Mouse (Mus musculus) stomach, postnatal 0 days (tissue): ENCODE measurements around the gene Wt1. TPM values are rescaled to one million over a fixed set of nuclear protein-coding genes. Genes with fewer than 3 reads are reported as not detected.

ENCODE experiments used
- ATAC-seq: fragments of 200-750 bp; cut with Nextera tagmentation; 2 replicates; pipeline ENCODE4 v1.8.0; 2017; ENCODE audit not compliant: low FRiP score, low TSS enrichment
- DNase-seq: peaks from one replicate; pipeline ENCODE4 v3.0.0-alpha.2; 2016; ENCODE audit warnings: low spot score
- H3K27ac ChIP-seq: fragments of 300-500 bp; sonication (generic); replicated peaks from 2 replicates; pipeline ENCODE4 v1.5.1; 2014; ENCODE audit warnings: mild to moderate bottlenecking, control low read depth
- H3K27me3 ChIP-seq: fragments of 300-500 bp; sonication (generic); 2 replicates; pipeline ENCODE4 v1.6.1; 2014; ENCODE audit warnings: low read length; ENCODE audit not compliant: control insufficient read depth, insufficient read depth
- H3K36me3 ChIP-seq: fragments of 300-500 bp; sonication (generic); 2 replicates; pipeline ENCODE4 v1.6.1; 2014; ENCODE audit warnings: low read length, mixed read lengths; ENCODE audit not compliant: control insufficient read depth, insufficient read depth
- H3K4me1 ChIP-seq: fragments of 300-500 bp; sonication (generic); replicated peaks from 2 replicates; pipeline ENCODE4 v1.6.1; 2014; ENCODE audit warnings: antibody characterized with exemption; ENCODE audit not compliant: control insufficient read depth, insufficient read depth
- H3K4me2 ChIP-seq: fragments of 300-500 bp; sonication (generic); replicated peaks from 2 replicates; pipeline ENCODE4 v1.6.1; 2014; ENCODE audit warnings: low read depth, mild to moderate bottlenecking, control low read depth, moderate library complexity
- H3K4me3 ChIP-seq: fragments of 300-500 bp; sonication (generic); 2 replicates; pipeline ENCODE4 v1.5.1; 2014; ENCODE audit warnings: low read depth, low read length, control low read depth
- H3K9ac ChIP-seq: fragments of 300-500 bp; sonication (generic); 2 replicates; pipeline ENCODE4 v1.6.1; 2014; ENCODE audit warnings: mild to moderate bottlenecking, low read length, control low read depth, mixed read lengths
- H3K9me3 ChIP-seq: fragments of 300-500 bp; sonication (generic); 2 replicates; pipeline ENCODE4 v1.6.1; 2016; ENCODE audit warnings: low read length; ENCODE audit not compliant: control insufficient read depth
- CTCF ChIP-seq: IDR thresholded peaks from 2 replicates; pipeline ENCODE4 v1.5.1; 2016; ENCODE audit warnings: antibody characterized with exemption, low read depth, mild to moderate bottlenecking, moderate library complexity
- EP300 ChIP-seq: optimal IDR thresholded peaks from 2 replicates; pipeline ENCODE3; 2016; ENCODE audit warnings: antibody characterized with exemption
- WGBS: fragments of 180-500 bp; shearing (Covaris S2); extraction: QIAGEN DNeasy Blood & Tissue Kit; methylation state at CpG from one replicate; pipeline ENCODE4 v1.1.7; 2014; 5-methylcytosine and 5-hydroxymethylcytosine counted together
- polyA plus RNA-seq: library from polyadenylated mRNA; unstranded; fragments of >200 nt; fragmentation: Nextera tagmentation; extraction: Ambion mirVana; gene quantifications from 2 replicates; pipeline ENCODE4 v1.2.1, GENCODE M21; 2015

Gene Wt1
- polyA plus RNA-seq, 1 experiment from 2014 or later, result 3.6 TPM

DNA sequence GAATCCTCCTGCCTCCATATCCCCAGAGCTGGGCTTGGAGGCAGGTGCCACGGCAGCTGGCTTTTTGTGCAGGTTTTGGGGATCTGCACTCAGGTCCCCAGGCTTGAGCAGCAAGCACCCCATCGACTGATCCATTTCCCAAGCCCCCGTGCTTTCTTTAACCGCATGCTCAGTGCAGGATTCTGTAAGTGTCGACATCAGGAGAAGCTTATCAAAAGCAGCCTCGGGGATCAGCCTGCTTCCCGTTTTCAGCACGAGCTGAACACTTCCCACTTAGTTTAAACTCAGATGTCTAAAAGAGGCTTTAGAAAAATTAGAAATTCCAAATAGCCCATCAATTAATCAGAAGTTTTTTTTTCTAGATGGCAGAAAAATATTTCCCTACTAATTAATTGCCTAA lies 93.3 kb downstream of the Wt1 start:
- H3K9me3 ChIP-seq, result no peaks in the 10 kb centered on the region
- WGBS, result 53% methylated on average over 8 of the region's 8 CpGs
- no peak for DNase-seq

DNA sequence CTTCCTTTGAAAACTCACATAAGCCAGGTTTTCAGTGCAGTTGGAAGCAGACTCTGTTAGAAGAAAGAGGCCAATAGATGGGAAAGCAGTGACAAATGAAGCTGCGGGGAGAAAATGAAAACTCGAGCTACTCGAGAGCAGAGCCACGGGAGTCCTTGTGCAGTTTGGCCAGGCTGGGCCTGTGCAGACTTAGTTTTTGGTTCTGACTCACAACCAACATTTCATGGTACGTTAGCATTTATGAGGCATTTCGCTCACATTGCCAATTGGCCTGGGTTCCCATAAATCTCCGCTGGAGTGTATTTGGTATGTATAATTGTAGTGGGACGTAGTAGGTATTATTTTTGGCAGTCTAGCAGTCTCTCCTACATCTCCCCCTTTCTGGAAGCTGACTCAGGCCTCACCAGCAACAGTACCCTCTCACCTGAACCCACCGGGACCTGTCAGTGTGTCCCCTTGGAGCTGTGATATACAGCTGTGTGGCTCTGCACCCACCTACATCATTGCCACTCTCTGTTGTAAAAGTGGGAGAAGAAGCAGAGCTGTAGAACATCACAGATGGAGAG lies 94.5 kb downstream of the Wt1 start:
- Histone ChIP-seq H3K9ac (no peak overlapping the region), H3K27me3 (no peaks in the 10 kb centered on the region), H3K36me3 (no peaks in the 10 kb centered on the region), H3K9me3 (no peaks in the 10 kb centered on the region), H3K4me1 (no peaks in the 10 kb centered on the region), H3K4me3 (no peak overlapping the region), H3K4me2 (no peak overlapping the region), H3K27ac (no peak overlapping the region)
- WGBS, result 62% methylated on average over 9 of the region's 9 CpGs
- DNase-seq (no peak), ATAC-seq (peak; percentile 57)
- TF ChIP-seq EP300, result no peak
- TF ChIP-seq CTCF, result no peak

More for the DNA sequence above, 93.3 kb downstream of the Wt1 start:
- TF ChIP-seq EP300, result no peak
- TF ChIP-seq CTCF, result no peak
- Histone ChIP-seq H3K4me1 (no peaks in the 10 kb centered on the region), H3K27me3 (no peaks in the 10 kb centered on the region), H3K27ac (no peak overlapping the region), H3K36me3 (no peaks in the 10 kb centered on the region), H3K4me3 (no peak overlapping the region), H3K9ac (no peak overlapping the region), H3K4me2 (no peak overlapping the region)
- ATAC-seq, result no peak

Other genes with a start within 250 kb of the Wt1 start
- 213 and 215 TPM in 2 replicates for gene Eif3m, start 109.4 kb upstream of the Wt1 start, polyA plus RNA-seq
- not detected in 2 replicates for gene Gm11060, start 34.5 kb upstream of the Wt1 start, polyA plus RNA-seq
- 0.06 and 0.15 TPM in 2 replicates for gene Them7, start 97.8 kb downstream of the Wt1 start, polyA plus RNA-seq